Mouse (Mus musculus) erythroblast, embryonic 14.5 days (primary cell): ENCODE data around the gene Lkaaear1.

Experiments
- GATA1 ChIP-seq: IDR thresholded peaks from 2 replicates; pipeline ENCODE4 v1.6.1; 2012; ENCODE audit warnings: low read length, inconsistent platforms, mixed read lengths
- TAL1 ChIP-seq: IDR thresholded peaks from 3 replicates; pipeline ENCODE4 v1.6.1; 2012; ENCODE audit warnings: low read length, inconsistent platforms, mixed read lengths

DNA sequence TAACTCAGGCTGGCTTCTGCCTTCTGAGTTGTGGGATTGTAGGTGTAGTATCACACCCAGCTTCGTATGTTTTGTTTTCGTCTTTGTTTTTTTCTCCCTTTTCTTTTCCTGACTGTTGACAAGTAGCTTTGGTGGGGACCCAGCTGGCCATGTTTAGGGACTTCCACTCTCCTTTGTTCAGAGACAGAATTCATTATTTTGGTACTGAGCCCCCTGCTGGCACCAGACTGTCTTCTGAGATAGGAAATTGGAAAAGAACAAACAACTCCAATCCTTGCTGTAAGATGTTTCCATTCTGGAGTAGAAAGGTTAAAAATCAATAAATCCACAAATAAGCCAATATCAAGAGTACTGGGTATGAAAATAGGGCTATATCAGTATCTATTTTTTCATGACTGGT lies 21.8 kb downstream of the Lkaaear1 start:
- TF ChIP-seq TAL1 (no peak), GATA1 (no peak)
